Mouse (Mus musculus): ENCODE results near the gene Htra2. TPM values are rescaled to one million over a fixed set of nuclear protein-coding genes. Genes with fewer than 3 reads are reported as not detected.
A peak's percentile ranks its signal among the peaks of the same experiment; 100 is the strongest.

Gene Htra2
- polyA plus RNA-seq, 1 experiment from 2014 or later: 87.8 TPM

DNA sequence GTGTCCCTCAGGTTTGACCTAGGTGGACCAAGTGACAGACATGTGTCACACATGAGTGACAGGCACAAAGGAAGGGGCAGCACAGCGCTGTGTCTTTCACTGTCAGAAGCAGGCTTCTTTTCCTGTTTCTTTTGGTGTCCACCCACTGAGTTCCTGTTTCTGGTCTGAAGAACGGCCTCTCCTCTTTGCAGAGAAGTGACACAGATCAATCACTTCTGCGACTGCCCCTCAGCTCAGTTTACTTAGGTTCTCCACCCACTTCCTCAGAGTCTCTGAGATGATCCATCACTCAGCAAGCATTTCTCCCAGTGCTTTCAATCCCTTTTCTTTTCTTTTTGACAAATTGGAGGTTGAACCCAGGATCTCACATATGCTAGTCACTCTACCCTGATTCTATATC is 46.4 kb downstream of the Htra2 start:
- H3K4me3 ChIP-seq (ENCODE audit: low read depth, low read length): no peak overlapping the region
- H3K9me3 ChIP-seq (replicated peaks; ENCODE audit: control insufficient read depth, low read length, poor library complexity, severe bottlenecking): no peaks in the 10 kb centered on the region
- H3K4me1 ChIP-seq (ENCODE audit: control insufficient read depth, insufficient read depth, low read length): no peaks in the 10 kb centered on the region
- no peaks in the 10 kb centered on the region for H3K27me3 ChIP-seq (ENCODE audit: control insufficient read depth, insufficient read depth, low read depth, low read length)
- WGBS: 76% methylated on average over 3 of the region's 3 CpGs
- no peak overlapping the region for H3K27ac ChIP-seq (ENCODE audit: low read length)
- H3K9ac ChIP-seq (ENCODE audit: low read depth, low read length): no peak overlapping the region
- ATAC-seq: no peak
- H3K4me2 ChIP-seq (ENCODE audit: low read length): no peak overlapping the region
- H3K36me3 ChIP-seq (ENCODE audit: control insufficient read depth, insufficient read depth, low read length): no peaks in the 10 kb centered on the region

DNA sequence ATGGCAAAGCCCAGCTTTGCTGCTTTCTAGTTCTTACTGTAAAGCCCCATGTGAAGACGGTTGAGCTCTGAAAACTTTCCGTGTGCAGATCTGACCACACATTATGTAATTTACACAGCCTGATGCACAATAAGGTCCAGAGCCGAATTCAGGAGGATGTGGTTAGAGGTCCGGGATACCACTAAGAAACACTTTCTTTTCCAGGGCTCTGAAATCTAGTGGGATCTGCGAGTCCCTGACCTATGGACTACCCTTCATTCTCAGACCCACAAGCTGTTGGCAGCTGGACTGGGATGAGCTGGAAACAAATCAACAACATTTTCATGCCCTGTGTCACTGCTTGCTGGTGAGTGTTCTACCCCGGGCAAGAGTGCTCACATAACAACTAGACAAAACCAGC is 49.0 kb downstream of the Htra2 start:
- Histone ChIP-seq H3K27me3 (ENCODE audit: control insufficient read depth, insufficient read depth, low read depth, low read length) (no peaks in the 10 kb centered on the region), H3K4me2 (ENCODE audit: low read length) (no peak overlapping the region), H3K36me3 (ENCODE audit: control insufficient read depth, insufficient read depth, low read length) (no peaks in the 10 kb centered on the region), H3K27ac (ENCODE audit: low read length) (no peak overlapping the region), H3K9me3 (replicated peaks; ENCODE audit: control insufficient read depth, low read length, poor library complexity, severe bottlenecking) (no peaks in the 10 kb centered on the region), H3K9ac (ENCODE audit: low read depth, low read length) (no peak overlapping the region), H3K4me3 (ENCODE audit: low read depth, low read length) (no peak overlapping the region), H3K4me1 (ENCODE audit: control insufficient read depth, insufficient read depth, low read length) (no peaks in the 10 kb centered on the region)
- no peak for ATAC-seq
- WGBS: 89% methylated on average over 6 of the region's 6 CpGs

DNA sequence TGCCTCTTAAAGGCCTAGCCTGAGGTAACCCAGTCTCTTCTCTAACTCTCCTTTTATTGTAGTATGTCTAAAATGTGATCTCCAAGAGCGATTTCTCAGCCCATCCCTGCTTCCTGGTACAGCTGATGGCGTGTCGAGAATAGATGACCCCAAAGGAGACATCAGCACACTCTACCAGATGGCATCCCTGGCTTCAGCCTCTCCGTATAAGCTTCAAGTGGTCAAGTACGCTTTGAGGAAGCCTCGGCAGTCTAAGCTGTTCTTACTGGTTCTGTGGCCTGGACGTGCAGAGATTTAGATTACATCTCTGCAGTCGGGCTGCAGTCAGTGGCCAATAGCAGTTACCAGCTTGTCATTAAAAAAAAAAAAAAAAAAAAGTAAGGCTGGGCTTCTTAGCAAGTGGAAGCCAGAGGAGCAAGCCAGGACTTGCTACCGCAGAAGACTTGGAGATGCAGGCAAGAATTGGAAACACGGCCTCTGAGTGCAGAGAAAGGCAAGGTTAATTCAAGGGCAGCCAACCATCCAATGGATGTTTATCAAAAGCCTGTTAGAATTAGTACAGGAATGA is 49.5 kb downstream of the Htra2 start:
- no peaks in the 10 kb centered on the region for H3K4me1 ChIP-seq (ENCODE audit: control insufficient read depth, insufficient read depth, low read length)
- H3K4me2 ChIP-seq (ENCODE audit: low read length): no peak overlapping the region
- no peak overlapping the region for H3K9ac ChIP-seq (ENCODE audit: low read depth, low read length)
- H3K9me3 ChIP-seq (replicated peaks; ENCODE audit: control insufficient read depth, low read length, poor library complexity, severe bottlenecking): no peaks in the 10 kb centered on the region
- WGBS: 87% methylated on average over 10 of the region's 10 CpGs
- H3K27ac ChIP-seq (ENCODE audit: low read length): no peak overlapping the region
- no peak overlapping the region for H3K4me3 ChIP-seq (ENCODE audit: low read depth, low read length)
- ATAC-seq: no peak
- H3K27me3 ChIP-seq (ENCODE audit: control insufficient read depth, insufficient read depth, low read depth, low read length): no peaks in the 10 kb centered on the region
- no peaks in the 10 kb centered on the region for H3K36me3 ChIP-seq (ENCODE audit: control insufficient read depth, insufficient read depth, low read length)

DNA sequence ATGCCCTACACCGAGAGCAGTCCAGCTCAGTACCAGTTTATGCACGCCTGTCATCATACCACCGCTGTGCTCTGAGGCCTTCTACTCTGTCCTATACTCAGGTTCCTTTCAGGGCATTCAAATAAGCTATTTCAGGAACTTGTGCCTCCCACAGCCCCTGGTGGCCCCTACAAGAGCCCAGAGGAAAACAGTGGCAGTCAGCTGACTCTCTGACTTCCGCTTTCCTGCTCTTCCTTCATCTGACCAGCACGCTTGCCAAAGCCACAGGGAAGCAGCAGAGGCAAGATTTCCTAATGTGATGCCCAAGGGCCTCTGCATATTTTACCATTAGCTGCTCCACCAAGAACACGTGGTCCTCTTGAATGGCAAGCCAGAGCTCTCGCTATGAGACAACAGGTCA is 50.2 kb downstream of the Htra2 start:
- H3K9ac ChIP-seq (ENCODE audit: low read depth, low read length): no peak overlapping the region
- WGBS: 52% methylated on average over 7 of the region's 7 CpGs
- no peak overlapping the region for H3K4me3 ChIP-seq (ENCODE audit: low read depth, low read length)
- no peaks in the 10 kb centered on the region for H3K27me3 ChIP-seq (ENCODE audit: control insufficient read depth, insufficient read depth, low read depth, low read length)
- no peaks in the 10 kb centered on the region for H3K9me3 ChIP-seq (replicated peaks; ENCODE audit: control insufficient read depth, low read length, poor library complexity, severe bottlenecking)
- H3K36me3 ChIP-seq (ENCODE audit: control insufficient read depth, insufficient read depth, low read length): no peaks in the 10 kb centered on the region
- no peak for ATAC-seq
- H3K4me1 ChIP-seq (ENCODE audit: control insufficient read depth, insufficient read depth, low read length): no peaks in the 10 kb centered on the region
- H3K27ac ChIP-seq (ENCODE audit: low read length): no peak overlapping the region
- no peak overlapping the region for H3K4me2 ChIP-seq (ENCODE audit: low read length)

DNA sequence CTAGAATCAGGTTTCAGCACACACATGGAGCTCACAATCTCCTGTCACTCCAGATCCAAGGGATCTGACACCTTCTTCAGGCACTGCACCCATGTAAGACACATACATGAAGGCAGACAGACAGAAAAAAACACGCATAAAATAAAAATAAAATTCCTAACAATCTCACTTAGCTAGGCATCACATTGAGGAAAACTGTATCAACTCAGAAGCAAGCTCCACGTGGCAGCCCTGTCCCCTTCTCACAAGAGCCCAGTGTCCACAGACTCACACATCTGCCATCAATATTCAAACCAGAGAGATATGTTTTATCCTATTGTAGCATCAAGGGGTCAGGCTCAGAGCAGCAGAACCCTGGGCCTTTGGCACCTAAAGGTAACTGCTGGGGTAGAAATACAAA is 50.8 kb downstream of the Htra2 start:
- WGBS: 76% methylated on average over 2 of the region's 2 CpGs
- H3K4me2 ChIP-seq (ENCODE audit: low read length): no peak overlapping the region
- H3K27ac ChIP-seq (ENCODE audit: low read length): no peak overlapping the region
- no peak overlapping the region for H3K9ac ChIP-seq (ENCODE audit: low read depth, low read length)
- no peaks in the 10 kb centered on the region for H3K27me3 ChIP-seq (ENCODE audit: control insufficient read depth, insufficient read depth, low read depth, low read length)
- no peaks in the 10 kb centered on the region for H3K36me3 ChIP-seq (ENCODE audit: control insufficient read depth, insufficient read depth, low read length)
- no peak overlapping the region for H3K4me3 ChIP-seq (ENCODE audit: low read depth, low read length)
- H3K4me1 ChIP-seq (ENCODE audit: control insufficient read depth, insufficient read depth, low read length): no peaks in the 10 kb centered on the region
- no peaks in the 10 kb centered on the region for H3K9me3 ChIP-seq (replicated peaks; ENCODE audit: control insufficient read depth, low read length, poor library complexity, severe bottlenecking)
- no peak for ATAC-seq

DNA sequence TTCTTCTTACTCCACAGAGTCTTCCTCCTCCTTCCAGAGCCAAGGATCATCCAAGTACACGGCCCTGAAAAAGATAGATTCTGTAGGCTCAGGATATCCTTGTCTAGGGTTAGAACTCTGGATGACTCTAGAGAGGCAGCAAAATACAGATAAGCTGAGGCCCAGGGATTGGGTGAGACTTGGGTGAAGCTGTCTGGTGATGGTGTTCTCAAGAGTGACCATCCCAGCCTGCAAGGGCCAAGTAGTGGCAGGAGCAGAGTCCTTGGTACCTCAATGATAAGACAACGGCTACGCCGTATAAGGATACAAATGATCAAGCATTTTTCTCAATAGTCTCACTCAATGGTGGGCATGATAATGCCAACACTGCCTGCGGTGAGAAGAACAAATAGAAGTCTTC is 51.2 kb downstream of the Htra2 start:
- Histone ChIP-seq H3K4me3 (ENCODE audit: low read depth, low read length) (no peak overlapping the region), H3K4me2 (ENCODE audit: low read length) (no peak overlapping the region), H3K9ac (ENCODE audit: low read depth, low read length) (no peak overlapping the region), H3K36me3 (ENCODE audit: control insufficient read depth, insufficient read depth, low read length) (no peaks in the 10 kb centered on the region), H3K27ac (ENCODE audit: low read length) (no peak overlapping the region), H3K4me1 (ENCODE audit: control insufficient read depth, insufficient read depth, low read length) (no peaks in the 10 kb centered on the region), H3K9me3 (replicated peaks; ENCODE audit: control insufficient read depth, low read length, poor library complexity, severe bottlenecking) (no peaks in the 10 kb centered on the region), H3K27me3 (ENCODE audit: control insufficient read depth, insufficient read depth, low read depth, low read length) (no peaks in the 10 kb centered on the region)
- WGBS: 81% methylated on average over 5 of the region's 5 CpGs
- no peak for ATAC-seq

DNA sequence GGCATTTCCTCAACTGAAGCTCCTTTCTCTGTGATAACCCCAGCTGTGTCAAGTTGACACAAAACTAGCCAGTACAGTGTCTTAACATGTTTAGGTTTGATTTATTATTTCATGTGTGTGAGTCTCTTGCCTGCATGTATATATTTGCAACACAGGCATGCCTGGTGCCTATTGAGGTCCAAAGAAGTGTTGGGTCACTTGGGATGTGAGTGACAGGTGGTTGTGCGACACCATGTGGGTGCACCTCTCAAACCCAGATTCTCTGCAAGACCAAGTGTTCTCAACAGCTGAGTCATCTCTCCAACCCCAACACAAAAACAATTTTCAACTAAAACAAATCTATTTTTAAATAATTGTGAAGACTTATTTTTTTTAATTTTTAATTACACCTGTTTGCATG is 52.0 kb downstream of the Htra2 start:
- Histone ChIP-seq H3K4me2 (ENCODE audit: low read length) (no peak overlapping the region), H3K27me3 (ENCODE audit: control insufficient read depth, insufficient read depth, low read depth, low read length) (no peaks in the 10 kb centered on the region), H3K9ac (ENCODE audit: low read depth, low read length) (no peak overlapping the region), H3K4me1 (ENCODE audit: control insufficient read depth, insufficient read depth, low read length) (no peaks in the 10 kb centered on the region), H3K36me3 (ENCODE audit: control insufficient read depth, insufficient read depth, low read length) (no peaks in the 10 kb centered on the region), H3K4me3 (ENCODE audit: low read depth, low read length) (no peak overlapping the region), H3K9me3 (replicated peaks; ENCODE audit: control insufficient read depth, low read length, poor library complexity, severe bottlenecking) (no peaks in the 10 kb centered on the region), H3K27ac (ENCODE audit: low read length) (no peak overlapping the region)
- no peak for ATAC-seq
- WGBS: 95% methylated on average over 1 of the region's 1 CpGs

MicroRNA genes within 50 kb of the gene (microRNA counts, 519-probe panel; counts per million panel counts)
- 1,911 counts per million, percentile 42 among the panel's probes with 10 or more counts for microRNA mmu-miR-3470a+mmu-miR-3470b

Small RNA genes within 50 kb of the gene (microRNA-seq; reads per million reads assigned to microRNA genes)
- gene Mir3470a (not detected), gene Mir7040 (not detected)

Other genes starting within 250 kb of the Htra2 start
- 18.9 and 20.3 TPM in 2 replicates for gene Sema4f, start 115.5 kb downstream of the Htra2 start, polyA plus RNA-seq (2015; fragmentation: Nextera tagmentation; extraction: Ambion mirVana)
- gene M1ap, start 108.4 kb downstream of the Htra2 start, polyA plus RNA-seq (2015; fragmentation: Nextera tagmentation; extraction: Ambion mirVana): not detected in 2 replicates
- gene Dok1, start 21.8 kb downstream of the Htra2 start, polyA plus RNA-seq (2015; fragmentation: Nextera tagmentation; extraction: Ambion mirVana): 1.7 and 1.8 TPM in 2 replicates
- 5.1 and 7.5 TPM in 2 replicates for gene Loxl3, start 21.1 kb downstream of the Htra2 start, polyA plus RNA-seq (2015; fragmentation: Nextera tagmentation; extraction: Ambion mirVana)
- 176 and 184 TPM in 2 replicates for gene Aup1, start 752 bp downstream of the Htra2 start, polyA plus RNA-seq (2015; fragmentation: Nextera tagmentation; extraction: Ambion mirVana)
- 0.30 and 0.37 TPM in 2 replicates for gene Dqx1, start 2.6 kb upstream of the Htra2 start, polyA plus RNA-seq (2015; fragmentation: Nextera tagmentation; extraction: Ambion mirVana)
- not detected in 2 replicates for gene Tlx2, start 15.0 kb upstream of the Htra2 start, polyA plus RNA-seq (2015; fragmentation: Nextera tagmentation; extraction: Ambion mirVana)
- gene Pcgf1, start 22.6 kb upstream of the Htra2 start, polyA plus RNA-seq (2015; fragmentation: Nextera tagmentation; extraction: Ambion mirVana): 50.4 and 52.5 TPM in 2 replicates
- not detected in 2 replicates for gene Lbx2, start 31.1 kb upstream of the Htra2 start, polyA plus RNA-seq (2015; fragmentation: Nextera tagmentation; extraction: Ambion mirVana)
- 5.2 and 5.9 TPM in 2 replicates for gene Ccdc142, start 46.3 kb upstream of the Htra2 start, polyA plus RNA-seq (2015; fragmentation: Nextera tagmentation; extraction: Ambion mirVana)
- gene Gm42688, start 46.3 kb upstream of the Htra2 start, polyA plus RNA-seq (2015; fragmentation: Nextera tagmentation; extraction: Ambion mirVana): 5.3 and 5.9 TPM in 2 replicates
- gene Mrpl53, start 53.8 kb upstream of the Htra2 start, polyA plus RNA-seq (2015; fragmentation: Nextera tagmentation; extraction: Ambion mirVana): 113 and 115 TPM in 2 replicates
- 20.9 and 21.6 TPM in 2 replicates for gene Mogs, start 60.2 kb upstream of the Htra2 start, polyA plus RNA-seq (2015; fragmentation: Nextera tagmentation; extraction: Ambion mirVana)
- gene Wbp1, start 66.3 kb upstream of the Htra2 start, polyA plus RNA-seq (2015; fragmentation: Nextera tagmentation; extraction: Ambion mirVana): 148 and 163 TPM in 2 replicates
- 13.3 and 14.5 TPM in 2 replicates for gene Ino80b, start 70.2 kb upstream of the Htra2 start, polyA plus RNA-seq (2015; fragmentation: Nextera tagmentation; extraction: Ambion mirVana)
- gene Rtkn, start 80.2 kb upstream of the Htra2 start, polyA plus RNA-seq (2015; fragmentation: Nextera tagmentation; extraction: Ambion mirVana): 10.7 TPM in 2 replicates
- 20.1 and 22.9 TPM in 2 replicates for gene Wdr54, start 101.1 kb upstream of the Htra2 start, polyA plus RNA-seq (2015; fragmentation: Nextera tagmentation; extraction: Ambion mirVana)
- gene 1700003E16Rik, start 101.1 kb upstream of the Htra2 start, polyA plus RNA-seq (2015; fragmentation: Nextera tagmentation; extraction: Ambion mirVana): 11.4 and 16.3 TPM in 2 replicates
- gene Dctn1, start 110.6 kb upstream of the Htra2 start, polyA plus RNA-seq (2015; fragmentation: Nextera tagmentation; extraction: Ambion mirVana): 161 and 164 TPM in 2 replicates
- gene Slc4a5, start 164.6 kb upstream of the Htra2 start, polyA plus RNA-seq (2015; fragmentation: Nextera tagmentation; extraction: Ambion mirVana): 0.40 and 0.49 TPM in 2 replicates